Mouse (Mus musculus): ENCODE measurements around the gene Tgif2. TPM values are rescaled to one million over a fixed set of nuclear protein-coding genes. Genes with fewer than 3 reads are reported as not detected.

Tgif2 gene
- polyA plus RNA-seq, 1 experiment from 2014 or later: 11.2 TPM

DNA sequence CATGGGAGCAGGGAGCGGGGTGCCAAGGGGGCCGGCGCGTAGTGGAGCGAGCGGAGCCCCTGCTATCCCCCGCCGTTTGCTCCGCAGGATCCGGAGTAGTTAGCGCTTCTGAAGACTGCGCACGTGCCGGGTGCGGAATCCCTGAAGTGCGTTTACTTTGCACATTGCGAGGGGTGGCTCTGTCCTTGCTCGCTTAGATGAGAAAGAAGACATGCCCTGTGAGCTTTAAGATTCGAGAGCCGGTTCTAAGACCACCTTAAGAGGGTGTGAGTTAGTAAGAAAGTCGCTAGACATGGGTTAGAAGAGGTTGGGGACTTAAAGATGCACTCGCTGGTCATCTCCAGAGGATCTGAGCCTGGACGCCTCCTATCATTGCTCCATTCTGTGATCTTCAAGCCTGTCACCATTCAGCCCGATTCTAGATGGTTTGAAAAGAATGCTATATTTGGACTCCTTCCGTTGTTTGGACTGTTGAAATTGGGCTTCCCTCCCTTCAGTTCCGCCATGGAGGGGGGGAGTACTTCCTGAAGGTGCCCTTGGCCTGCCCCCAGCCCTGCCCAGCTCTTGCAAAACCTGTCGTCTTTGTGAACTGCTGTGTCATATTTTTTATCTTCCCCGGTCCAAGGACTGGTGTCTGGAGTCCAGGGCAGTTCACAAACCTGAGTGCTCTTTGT, 23.8 kb downstream of the Tgif2 start:
- peak overlapping the region; percentile 94 for H3K9ac ChIP-seq (replicated peaks; ENCODE audit: low read depth, low read length)
- peaks cover 8% of the 10 kb centered on the region; the same call in 1 of the 2 replicates for H3K36me3 ChIP-seq (ENCODE audit: control insufficient read depth, insufficient read depth, low read length)
- H3K4me2 ChIP-seq (ENCODE audit: low read depth, low read length): peak overlapping the region; percentile 99
- peaks cover 17% of the 10 kb centered on the region for H3K4me1 ChIP-seq (ENCODE audit: control insufficient read depth, insufficient read depth, low read length)
- no peak for ATAC-seq (ENCODE audit: low read depth)
- WGBS: 3% methylated on average over 28 of the region's 28 CpGs
- H3K27ac ChIP-seq (ENCODE audit: low read depth, low read length): peak overlapping the region; percentile 86
- no peaks in the 10 kb centered on the region for H3K9me3 ChIP-seq (ENCODE audit: control insufficient read depth, low read length)
- H3K4me3 ChIP-seq (ENCODE audit: low read depth, low read length): peak overlapping the region; percentile 99
- no peaks in the 10 kb centered on the region for H3K27me3 ChIP-seq (ENCODE audit: control insufficient read depth, insufficient read depth, low read length)

- H3K9me3 ChIP-seq (ENCODE audit: control insufficient read depth, low read length): no peaks in the 10 kb centered on the region
- H3K4me2 ChIP-seq (ENCODE audit: low read depth, low read length): peak overlapping the region; percentile 99; the same call in 1 of the 2 replicates
- H3K36me3 ChIP-seq (ENCODE audit: control insufficient read depth, insufficient read depth, low read length): peaks cover 11% of the 10 kb centered on the region; the same call in 1 of the 2 replicates
- peaks cover 17% of the 10 kb centered on the region for H3K4me1 ChIP-seq (ENCODE audit: control insufficient read depth, insufficient read depth, low read length)
- H3K4me3 ChIP-seq (ENCODE audit: low read depth, low read length): no peak overlapping the region
- H3K27me3 ChIP-seq (ENCODE audit: control insufficient read depth, insufficient read depth, low read length): no peaks in the 10 kb centered on the region
- ATAC-seq (ENCODE audit: low read depth): no peak
- no peak overlapping the region for H3K27ac ChIP-seq (ENCODE audit: low read depth, low read length)
- H3K9ac ChIP-seq (replicated peaks; ENCODE audit: low read depth, low read length): no peak overlapping the region
- 77% methylated on average over 3 of the region's 3 CpGs for WGBS
These were observed 24.7 kb downstream of the Tgif2 start for GRCm38 (mm10) chr2:156864481-156864880.

GRCm38 (mm10) chr2:156868994-156869393, 29.2 kb downstream of the Tgif2 start:
- H3K4me3 ChIP-seq (ENCODE audit: low read depth, low read length): no peak overlapping the region
- H3K27ac ChIP-seq (ENCODE audit: low read depth, low read length): no peak overlapping the region
- no peak overlapping the region for H3K9ac ChIP-seq (replicated peaks; ENCODE audit: low read depth, low read length)
- 84% methylated on average over 8 of the region's 8 CpGs for WGBS
- ATAC-seq (ENCODE audit: low read depth): no peak
- no peaks in the 10 kb centered on the region for H3K9me3 ChIP-seq (ENCODE audit: control insufficient read depth, low read length)
- H3K4me2 ChIP-seq (ENCODE audit: low read depth, low read length): no peak overlapping the region
- peaks cover 2% of the 10 kb centered on the region for H3K4me1 ChIP-seq (ENCODE audit: control insufficient read depth, insufficient read depth, low read length)
- H3K27me3 ChIP-seq (ENCODE audit: control insufficient read depth, insufficient read depth, low read length): no peaks in the 10 kb centered on the region
- peaks cover 35% of the 10 kb centered on the region; the same call in 1 of the 2 replicates for H3K36me3 ChIP-seq (ENCODE audit: control insufficient read depth, insufficient read depth, low read length)

- no peak for ATAC-seq (ENCODE audit: low read depth)
- H3K27ac ChIP-seq (ENCODE audit: low read depth, low read length): no peak overlapping the region
- no peak overlapping the region for H3K4me3 ChIP-seq (ENCODE audit: low read depth, low read length)
- no peak overlapping the region for H3K4me2 ChIP-seq (ENCODE audit: low read depth, low read length)
- no peaks in the 10 kb centered on the region for H3K4me1 ChIP-seq (ENCODE audit: control insufficient read depth, insufficient read depth, low read length)
- 94% methylated on average over 7 of the region's 7 CpGs for WGBS
- no peak overlapping the region for H3K9ac ChIP-seq (replicated peaks; ENCODE audit: low read depth, low read length)
- peaks cover 41% of the 10 kb centered on the region; the same call in 1 of the 2 replicates for H3K36me3 ChIP-seq (ENCODE audit: control insufficient read depth, insufficient read depth, low read length)
- H3K27me3 ChIP-seq (ENCODE audit: control insufficient read depth, insufficient read depth, low read length): no peaks in the 10 kb centered on the region
- H3K9me3 ChIP-seq (ENCODE audit: control insufficient read depth, low read length): no peaks in the 10 kb centered on the region
These were observed 29.7 kb downstream of the Tgif2 start for GRCm38 (mm10) chr2:156869554-156869953.

- no peak overlapping the region for H3K4me3 ChIP-seq (ENCODE audit: low read depth, low read length)
- peaks cover 42% of the 10 kb centered on the region; the same call in 1 of the 2 replicates for H3K36me3 ChIP-seq (ENCODE audit: control insufficient read depth, insufficient read depth, low read length)
- no peak overlapping the region for H3K9ac ChIP-seq (replicated peaks; ENCODE audit: low read depth, low read length)
- ATAC-seq (ENCODE audit: low read depth): no peak
- H3K9me3 ChIP-seq (ENCODE audit: control insufficient read depth, low read length): no peaks in the 10 kb centered on the region
- no peaks in the 10 kb centered on the region for H3K27me3 ChIP-seq (ENCODE audit: control insufficient read depth, insufficient read depth, low read length)
- 61% methylated on average over 6 of the region's 6 CpGs for WGBS
- no peak overlapping the region for H3K27ac ChIP-seq (ENCODE audit: low read depth, low read length)
- H3K4me1 ChIP-seq (ENCODE audit: control insufficient read depth, insufficient read depth, low read length): no peaks in the 10 kb centered on the region
- H3K4me2 ChIP-seq (ENCODE audit: low read depth, low read length): no peak overlapping the region
These were observed 30.7 kb downstream of the Tgif2 start for GRCm38 (mm10) chr2:156870519-156870918.

DNA sequence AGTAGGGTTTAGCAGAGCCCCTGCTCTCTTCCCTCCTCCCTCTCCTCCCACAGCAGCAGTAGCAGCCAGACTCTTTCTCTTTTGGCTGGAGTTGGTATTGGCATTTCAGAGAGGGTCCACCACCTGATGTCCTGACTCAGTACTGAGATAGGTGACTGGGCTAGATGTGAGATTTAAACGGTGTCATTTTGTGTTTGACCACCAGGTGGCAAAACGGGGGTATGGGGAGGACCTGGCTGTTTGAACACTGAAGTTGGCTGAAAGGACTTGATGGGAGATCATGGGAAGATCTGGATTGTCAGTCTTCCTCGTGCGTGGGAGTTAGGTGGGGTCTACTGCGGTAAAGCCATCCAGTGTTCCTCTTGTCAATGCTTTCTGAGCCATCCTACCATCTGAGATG, 33.8 kb downstream of the Tgif2 start:
- Histone ChIP-seq H3K9me3 (ENCODE audit: control insufficient read depth, low read length) (no peaks in the 10 kb centered on the region), H3K4me2 (ENCODE audit: low read depth, low read length) (no peak overlapping the region), H3K9ac (replicated peaks; ENCODE audit: low read depth, low read length) (no peak overlapping the region), H3K27ac (ENCODE audit: low read depth, low read length) (no peak overlapping the region), H3K4me1 (ENCODE audit: control insufficient read depth, insufficient read depth, low read length) (no peaks in the 10 kb centered on the region), H3K36me3 (ENCODE audit: control insufficient read depth, insufficient read depth, low read length) (peaks cover 34% of the 10 kb centered on the region; the same call in 1 of the 2 replicates), H3K4me3 (ENCODE audit: low read depth, low read length) (no peak overlapping the region), H3K27me3 (ENCODE audit: control insufficient read depth, insufficient read depth, low read length) (no peaks in the 10 kb centered on the region)
- 39% methylated on average over 5 of the region's 5 CpGs for WGBS
- no peak for ATAC-seq (ENCODE audit: low read depth)

DNA sequence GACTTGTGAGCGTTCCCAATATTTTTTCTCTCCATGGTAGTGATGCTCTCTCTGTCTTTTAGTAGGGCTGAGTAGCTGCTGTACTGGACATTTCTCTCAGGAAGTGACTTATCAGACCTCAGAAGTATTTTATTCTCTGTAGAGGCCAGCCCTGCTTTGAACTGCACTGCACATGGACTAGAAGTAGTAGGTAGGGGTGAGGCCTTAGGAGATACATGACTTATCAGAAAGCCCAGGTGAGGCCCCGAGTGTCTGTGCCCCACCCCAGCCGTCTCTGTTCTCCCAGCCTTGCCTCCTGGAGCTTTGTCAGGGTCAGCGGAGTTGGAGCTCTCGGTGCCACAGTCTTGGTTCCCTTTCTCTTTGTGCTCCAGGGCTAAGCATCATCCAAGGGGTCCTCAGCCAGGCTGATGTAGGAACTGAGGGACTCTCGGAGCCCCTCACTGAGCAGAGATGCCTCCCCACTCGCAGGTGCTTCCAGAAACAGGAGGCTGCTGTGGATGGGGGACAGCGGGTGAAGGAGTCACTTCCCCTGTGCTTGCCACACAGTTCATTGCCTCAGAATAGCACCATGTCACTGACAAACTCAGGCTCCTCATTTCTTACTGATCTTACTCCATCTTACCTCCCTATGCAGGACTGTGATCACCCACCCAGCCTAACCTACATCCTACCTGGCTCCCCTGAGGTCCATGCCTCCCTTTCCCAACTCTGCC, 34.4 kb downstream of the Tgif2 start:
- WGBS: 92% methylated on average over 8 of the region's 8 CpGs
- no peaks in the 10 kb centered on the region for H3K9me3 ChIP-seq (ENCODE audit: control insufficient read depth, low read length)
- H3K27ac ChIP-seq (ENCODE audit: low read depth, low read length): no peak overlapping the region
- H3K36me3 ChIP-seq (ENCODE audit: control insufficient read depth, insufficient read depth, low read length): peaks cover 31% of the 10 kb centered on the region; the same call in 1 of the 2 replicates
- H3K9ac ChIP-seq (replicated peaks; ENCODE audit: low read depth, low read length): no peak overlapping the region
- no peaks in the 10 kb centered on the region for H3K27me3 ChIP-seq (ENCODE audit: control insufficient read depth, insufficient read depth, low read length)
- H3K4me3 ChIP-seq (ENCODE audit: low read depth, low read length): no peak overlapping the region
- ATAC-seq (ENCODE audit: low read depth): no peak
- H3K4me2 ChIP-seq (ENCODE audit: low read depth, low read length): no peak overlapping the region
- H3K4me1 ChIP-seq (ENCODE audit: control insufficient read depth, insufficient read depth, low read length): no peaks in the 10 kb centered on the region

GRCm38 (mm10) chr2:156874760-156875510, 35.1 kb downstream of the Tgif2 start:
- Histone ChIP-seq H3K36me3 (ENCODE audit: control insufficient read depth, insufficient read depth, low read length) (peaks cover 28% of the 10 kb centered on the region; the same call in 1 of the 2 replicates), H3K4me3 (ENCODE audit: low read depth, low read length) (no peak overlapping the region), H3K27me3 (ENCODE audit: control insufficient read depth, insufficient read depth, low read length) (no peaks in the 10 kb centered on the region), H3K9ac (replicated peaks; ENCODE audit: low read depth, low read length) (no peak overlapping the region), H3K27ac (ENCODE audit: low read depth, low read length) (no peak overlapping the region), H3K4me2 (ENCODE audit: low read depth, low read length) (no peak overlapping the region), H3K4me1 (ENCODE audit: control insufficient read depth, insufficient read depth, low read length) (no peaks in the 10 kb centered on the region), H3K9me3 (ENCODE audit: control insufficient read depth, low read length) (no peaks in the 10 kb centered on the region)
- no peak for ATAC-seq (ENCODE audit: low read depth)
- WGBS: 94% methylated on average over 4 of the region's 4 CpGs
